Mouse (Mus musculus) lung, adult 2 months (tissue): ENCODE data around the gene Lgals12.

Experiments
- CTCF ChIP-seq: fragments of 200-500 bp; IDR thresholded peaks from 2 replicates; pipeline ENCODE4 v1.5.1; 2011; ENCODE audit warnings: mild to moderate bottlenecking, low read length, control low read depth; ENCODE audit not compliant: insufficient read depth
- POLR2A ChIP-seq: fragments of 200-500 bp; IDR thresholded peaks from 2 replicates; pipeline ENCODE4 v1.6.1; 2011; ENCODE audit warnings: low read depth, mild to moderate bottlenecking, control low read depth, low read length, borderline replicate concordance; ENCODE audit errors: extremely low read depth

- TF ChIP-seq POLR2A (no peak), CTCF (peak; percentile 65)
Measured at GRCm38 (mm10) chr19:7617696-7618095, 10.7 kb upstream of the Lgals12 start.
